Mouse (Mus musculus): Measurements from ENCODE around the gene Zfp981.
A peak's percentile ranks its signal among the peaks of the same experiment; 100 is the strongest.
"Not testable (repeated sequence)": the region's sequence is repeated elsewhere in the genome, so short reads cannot be mapped to it uniquely, and the experiment has no call there.

Zfp981 gene

DNA sequence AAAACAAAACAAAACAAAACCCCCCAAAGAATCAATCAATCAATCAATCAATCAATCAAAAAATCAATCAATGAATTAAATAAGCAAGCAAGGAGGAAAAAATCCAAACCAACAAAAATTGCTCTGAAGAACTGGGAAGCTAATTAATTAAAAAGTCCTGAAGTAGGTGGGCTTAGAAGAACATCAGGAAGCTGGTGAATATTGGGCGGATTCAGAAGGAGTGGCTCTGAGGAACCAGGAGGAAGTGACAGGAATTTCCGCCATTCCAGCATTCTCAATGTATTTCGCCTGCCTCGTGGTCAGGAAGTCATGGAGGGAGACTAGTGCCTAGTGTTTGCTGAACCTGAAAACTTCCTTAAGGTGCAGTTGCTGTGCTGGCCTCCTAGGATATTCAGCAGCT is at the start of gene Zfp981:
TSS of gene Zfp981 (plus strand) at position 301 of the 400 bp plus-strand sequence.
- not testable (repeated sequence) for DNase-seq (ENCODE audit: low spot score in 2 of 2)

- not testable (repeated sequence) for DNase-seq (ENCODE audit: low spot score in 2 of 2)
Measured at GRCm38 (mm10) chr4:146452576-146452975, 49.3 kb upstream of the Zfp981 start.

- not testable (repeated sequence) for DNase-seq (ENCODE audit: low spot score in 2 of 2)
Measured at GRCm38 (mm10) chr4:146454170-146454569, 47.7 kb upstream of the Zfp981 start.

DNA sequence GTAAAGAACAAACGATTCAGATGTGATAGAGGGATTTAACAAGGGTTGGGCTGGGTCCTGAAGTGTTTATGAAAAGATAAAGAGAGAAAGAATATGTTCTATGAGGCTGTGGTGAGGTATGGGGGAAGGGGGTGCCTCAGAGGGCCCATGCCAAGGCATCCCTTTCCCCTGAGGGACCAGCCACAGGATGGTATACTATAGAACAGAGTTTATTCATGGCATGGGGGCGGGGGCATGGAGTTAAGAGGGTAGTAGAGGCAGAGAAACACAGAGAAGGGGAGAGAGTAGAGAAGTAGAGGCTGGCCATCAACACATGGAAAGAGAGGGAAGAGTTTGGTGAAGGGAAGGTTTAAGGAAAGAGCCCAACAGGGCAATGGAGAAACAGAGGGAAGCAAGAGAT is 46.9 kb upstream of the Zfp981 start:
- no peak for DNase-seq (ENCODE audit: low spot score in 2 of 2)

DNA sequence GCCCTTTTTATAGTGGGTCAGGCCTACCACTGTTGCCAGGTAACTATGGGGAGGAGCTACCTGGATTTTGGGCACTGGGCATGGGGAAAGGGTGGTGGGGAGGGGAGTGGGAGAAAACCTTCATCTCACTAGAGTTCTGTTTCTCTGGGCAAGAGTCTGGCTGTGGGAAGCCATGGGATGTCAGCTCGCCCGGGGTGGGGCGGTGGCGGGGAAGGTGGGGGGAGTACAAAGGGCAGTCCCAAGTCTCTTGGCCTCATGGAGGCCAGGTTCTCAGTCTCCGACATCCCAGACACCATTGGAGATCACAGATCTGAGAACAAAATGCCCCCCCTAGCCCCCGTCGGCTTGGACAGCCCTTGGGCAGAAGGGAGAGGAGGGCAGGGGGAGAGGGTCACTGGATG is 46.5 kb upstream of the Zfp981 start:
- peak in 1 of 2 experiments; percentile 19 for DNase-seq (ENCODE audit: low spot score in 2 of 2)

DNA sequence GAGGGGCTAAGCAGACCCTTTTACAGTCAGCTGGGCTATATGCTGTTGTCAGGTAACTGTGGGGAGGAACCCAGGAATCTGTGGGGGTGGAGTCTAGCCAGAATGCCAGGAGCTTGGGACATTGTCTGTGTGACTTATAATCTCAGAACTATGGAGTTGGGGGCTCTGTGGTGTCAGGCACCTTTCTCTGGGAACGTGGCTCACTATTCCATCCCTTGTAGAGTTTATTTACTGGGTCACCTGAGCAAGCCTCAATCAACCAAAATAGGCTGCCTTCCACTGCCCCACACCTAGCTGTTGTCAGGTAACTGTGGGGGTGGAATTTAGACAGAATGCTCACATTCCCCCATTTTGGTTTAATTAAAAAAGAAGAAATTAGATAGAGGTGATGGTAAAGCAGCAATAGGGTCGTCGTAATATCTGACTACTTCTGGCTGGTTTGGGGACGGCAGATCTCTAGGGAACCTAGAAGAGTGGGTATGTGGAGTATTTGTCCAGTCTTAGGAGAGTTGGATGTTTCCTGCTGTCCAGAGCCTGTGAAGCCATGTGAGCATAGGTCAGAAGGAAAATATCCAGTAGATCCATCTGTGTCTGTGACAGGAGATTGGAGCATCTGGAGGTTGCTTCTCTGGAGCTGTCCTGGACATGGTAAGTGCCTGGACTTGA is 45.6 kb upstream of the Zfp981 start:
- DNase-seq (ENCODE audit: low spot score in 2 of 2), result no peak

DNA sequence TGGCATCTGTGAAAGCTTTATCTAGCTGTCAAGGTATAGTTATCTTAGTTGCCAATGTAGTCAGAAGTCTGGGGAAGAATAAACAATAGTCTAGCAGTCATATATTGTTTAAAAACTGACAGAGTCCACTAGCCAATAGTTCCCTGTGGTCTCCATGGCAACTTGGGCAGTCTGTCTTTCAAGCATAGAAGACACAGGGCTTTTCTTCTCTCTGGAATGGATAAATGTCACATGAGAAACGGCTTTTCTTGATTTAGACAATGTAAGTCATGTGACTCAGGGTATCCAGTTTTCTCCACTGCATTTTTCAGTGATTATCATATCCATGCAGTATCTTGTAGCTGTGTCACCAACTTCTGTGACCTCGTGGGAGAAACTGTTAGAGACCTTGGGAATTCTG is 44.7 kb upstream of the Zfp981 start:
- no peak for DNase-seq (ENCODE audit: low spot score in 2 of 2)

- no peak for DNase-seq (ENCODE audit: low spot score in 2 of 2)
Measured at GRCm38 (mm10) chr4:146457720-146458119, 44.1 kb upstream of the Zfp981 start.

- DNase-seq (ENCODE audit: low spot score in 2 of 2), result not testable (repeated sequence)
Measured at GRCm38 (mm10) chr4:146459822-146460221, 42.0 kb upstream of the Zfp981 start.

DNA sequence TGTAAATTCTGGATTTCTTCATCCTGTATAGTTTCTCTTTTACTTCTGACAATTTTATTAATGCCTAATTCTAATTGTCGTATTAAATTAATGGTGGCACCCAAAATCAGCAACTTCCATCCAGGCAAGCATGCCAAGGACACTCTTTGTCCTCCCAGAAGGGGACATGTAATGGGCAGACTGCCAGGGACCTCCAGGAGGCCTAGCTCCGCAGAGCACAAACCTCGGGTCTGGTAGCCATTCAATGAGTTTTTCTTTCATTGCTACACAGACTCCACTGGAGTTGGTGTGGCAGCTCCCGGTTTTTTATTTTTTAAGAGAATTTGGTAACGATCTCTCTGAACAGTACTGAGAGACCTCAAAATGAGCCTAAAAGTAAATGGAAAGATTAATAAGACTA is 41.1 kb upstream of the Zfp981 start:
- DNase-seq (ENCODE audit: low spot score in 2 of 2), result not testable (repeated sequence)

DNA sequence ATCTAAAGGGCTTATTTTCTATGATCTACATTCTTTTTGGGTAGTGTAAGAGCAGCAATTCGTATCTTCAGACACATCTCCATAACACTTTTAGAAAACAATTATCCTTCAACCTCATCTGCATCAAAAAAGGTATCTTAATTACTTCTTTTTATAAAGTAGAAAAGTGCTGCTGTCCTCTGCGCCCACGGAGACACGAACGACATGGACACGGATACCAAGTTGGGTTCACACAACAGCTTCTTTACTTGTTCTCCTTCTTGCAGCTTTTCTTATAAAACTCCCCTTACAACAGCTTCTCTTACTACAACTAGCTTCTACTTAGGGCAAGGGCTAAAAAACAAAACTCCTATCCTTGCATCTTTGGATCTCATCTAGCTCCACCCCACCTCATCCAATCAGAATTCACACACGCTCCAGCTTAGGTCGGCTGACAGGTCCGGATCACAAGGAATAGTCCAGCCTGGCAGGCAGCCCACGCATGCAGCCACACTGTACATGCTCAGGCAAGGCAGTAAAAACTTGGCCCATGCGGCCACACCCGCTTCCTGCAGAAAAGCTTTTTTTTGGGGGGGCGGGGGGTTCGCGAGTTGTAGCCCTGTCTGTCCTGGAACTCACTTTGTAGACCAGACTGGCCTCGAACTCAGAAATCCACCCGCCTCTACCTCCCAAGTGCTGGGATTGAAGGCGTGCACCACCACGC is 38.0 kb upstream of the Zfp981 start:
- DNase-seq (ENCODE audit: low spot score in 2 of 2), result not testable (repeated sequence)

DNA sequence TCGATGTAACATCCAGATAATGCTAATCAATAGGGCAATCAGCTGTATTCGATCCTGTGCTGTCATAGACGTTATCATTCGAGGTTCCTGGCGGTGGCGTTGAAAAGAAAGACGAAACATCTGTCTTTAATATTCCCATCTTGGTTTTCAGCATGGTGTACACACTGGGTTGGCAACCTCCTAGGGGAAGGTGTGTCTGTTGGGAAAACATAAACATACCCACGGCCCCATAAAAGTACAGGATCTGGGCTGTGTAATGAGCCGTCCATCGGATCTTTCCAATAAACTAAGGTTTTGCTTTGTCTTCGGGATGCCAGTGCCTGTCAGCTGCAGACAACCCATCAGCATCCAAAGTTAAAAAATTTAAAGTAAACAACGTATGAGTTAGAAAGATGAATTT is 31.8 kb upstream of the Zfp981 start:
- DNase-seq (ENCODE audit: low spot score in 2 of 2), result not testable (repeated sequence)

- DNase-seq (ENCODE audit: low spot score in 2 of 2), result not testable (repeated sequence)
Measured at GRCm38 (mm10) chr4:146474181-146474580, 27.6 kb upstream of the Zfp981 start.

DNA sequence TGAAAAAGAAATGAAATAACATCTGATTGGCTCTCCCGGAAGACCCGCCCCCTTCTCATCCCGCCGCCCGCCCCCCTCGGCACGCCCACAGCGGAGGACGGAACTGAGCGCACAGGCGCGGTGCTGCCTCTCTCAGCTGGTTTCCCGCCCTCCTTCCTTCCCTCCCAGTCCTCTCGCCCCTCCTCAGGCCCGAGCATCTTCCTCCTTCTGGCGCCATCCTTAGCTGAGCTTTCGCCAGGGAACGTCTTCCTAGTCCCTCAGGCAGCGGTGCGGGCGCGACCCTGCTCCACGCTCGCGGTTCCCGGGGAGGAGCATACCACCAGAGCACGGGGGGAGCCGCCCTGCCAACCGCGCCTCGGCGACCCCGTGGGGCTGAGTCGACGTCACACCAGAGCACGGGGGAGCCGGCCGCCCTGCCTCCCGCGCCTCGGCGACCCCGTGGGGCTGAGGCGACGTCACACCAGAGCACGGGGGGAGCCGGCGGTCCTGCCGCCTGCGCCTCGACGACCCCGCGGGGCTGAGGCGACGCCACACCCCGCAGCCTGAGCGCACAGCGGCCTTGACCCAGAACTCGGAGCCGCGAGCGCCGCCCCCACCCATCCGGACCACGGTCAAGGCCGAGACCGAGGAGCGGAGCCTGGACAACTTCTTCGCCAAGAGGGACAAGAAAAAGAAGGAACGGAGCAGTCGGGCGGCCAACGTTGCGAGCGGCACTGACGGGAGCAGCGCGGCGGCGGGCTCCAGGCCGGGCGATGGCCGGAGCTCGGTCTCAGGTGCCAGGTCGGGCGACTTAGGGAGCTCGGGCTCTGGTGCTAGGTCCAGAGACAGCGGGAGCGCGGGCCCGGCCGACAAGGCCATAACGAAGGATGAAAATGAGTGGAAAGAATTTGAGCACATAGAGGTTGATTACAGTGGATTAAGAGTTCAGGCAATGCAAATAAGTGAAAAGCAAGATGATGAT is 26.8 kb upstream of the Zfp981 start:
- not testable (repeated sequence) for DNase-seq (ENCODE audit: low spot score in 2 of 2)

GRCm38 (mm10) chr4:146476260-146476659 is 25.6 kb upstream of the Zfp981 start:
- not testable (repeated sequence) for DNase-seq (ENCODE audit: low spot score in 2 of 2)

DNA sequence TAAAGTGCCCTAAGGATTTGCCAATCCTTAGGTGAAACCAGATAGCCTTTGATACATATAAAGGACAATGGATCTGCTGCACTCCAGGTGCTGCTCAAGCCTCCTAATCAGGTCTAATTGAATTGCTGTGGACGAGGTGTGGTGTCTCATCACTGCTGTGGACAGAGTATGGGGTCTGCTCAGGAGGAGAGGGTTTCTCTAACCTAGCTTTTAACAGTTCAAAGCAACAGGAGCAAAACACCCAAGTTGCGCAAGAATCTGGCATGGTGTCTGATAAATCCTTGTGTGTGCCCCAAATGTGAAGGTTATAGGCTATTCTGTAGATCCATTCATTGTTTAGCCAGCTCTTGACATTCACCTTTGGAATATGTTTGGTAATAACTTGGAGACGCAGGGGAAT is 24.9 kb upstream of the Zfp981 start:
- not testable (repeated sequence) for DNase-seq (ENCODE audit: low spot score in 2 of 2)

- DNase-seq (ENCODE audit: low spot score in 2 of 2), result not testable (repeated sequence)
Measured at GRCm38 (mm10) chr4:146480376-146481096, 21.3 kb upstream of the Zfp981 start.

GRCm38 (mm10) chr4:146482546-146482945 is 19.3 kb upstream of the Zfp981 start:
- not testable (repeated sequence) for DNase-seq (ENCODE audit: low spot score in 2 of 2)

DNA sequence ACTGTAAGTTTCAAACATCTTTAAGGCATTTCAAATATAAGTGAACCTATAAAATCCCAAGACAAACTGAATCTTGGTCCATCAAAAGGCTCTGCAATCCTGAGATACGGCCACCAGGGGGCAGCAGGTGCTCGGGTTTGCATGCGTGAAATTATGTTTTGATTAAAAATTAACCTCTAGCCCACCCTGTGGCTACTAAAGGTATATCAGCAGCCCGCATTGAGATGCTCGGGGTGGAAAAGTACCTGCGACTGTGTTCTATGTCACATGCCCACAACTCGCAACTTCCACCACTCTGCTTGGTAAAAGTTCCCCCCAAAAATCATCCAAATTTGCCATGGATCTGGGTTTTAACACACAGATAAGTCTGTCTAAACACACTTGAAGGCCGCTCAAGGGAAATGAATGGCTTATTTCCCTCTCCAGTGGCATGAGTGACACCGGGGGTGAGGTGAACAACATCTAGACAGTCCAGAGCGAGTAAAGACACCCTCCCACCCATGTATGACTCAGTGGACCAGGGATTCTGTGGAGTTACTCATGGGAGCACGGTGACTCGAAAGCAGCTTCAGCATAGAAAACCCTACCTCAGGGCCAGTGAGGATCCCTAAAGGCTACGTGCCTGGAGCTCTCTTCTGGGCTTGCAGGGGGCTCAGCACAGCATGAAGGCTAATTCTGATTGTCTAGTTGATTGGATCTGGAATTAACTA is 18.1 kb upstream of the Zfp981 start:
- not testable (repeated sequence) for DNase-seq (ENCODE audit: low spot score in 2 of 2)

DNA sequence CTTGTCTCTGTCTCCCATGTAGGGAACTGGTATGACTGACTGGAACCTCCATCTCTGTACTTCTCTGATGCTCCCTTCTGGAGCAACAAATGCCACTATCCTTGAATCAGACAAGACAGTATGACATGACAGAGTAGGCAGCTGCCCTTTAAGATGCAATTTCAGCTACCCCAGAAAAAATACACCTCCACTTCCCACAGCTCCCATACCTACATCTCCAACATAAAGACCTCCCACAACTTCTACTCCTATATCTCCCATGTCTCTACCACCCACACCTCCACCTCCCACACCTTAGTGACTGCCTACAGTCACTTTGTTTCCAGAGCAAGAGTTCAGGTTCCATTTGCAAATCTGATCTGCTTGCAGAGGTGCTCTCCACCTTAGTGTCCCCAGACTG is 17.2 kb upstream of the Zfp981 start:
- not testable (repeated sequence) for DNase-seq (ENCODE audit: low spot score in 2 of 2)
